Mouse (Mus musculus): ENCODE data around the gene Actl10. TPM values are rescaled to one million over a fixed set of nuclear protein-coding genes. Genes with fewer than 3 reads are reported as not detected.

Actl10 gene
- total RNA-seq (2014; rRNA removed) (0.15 and 0.48 TPM in 2 replicates), polyA plus RNA-seq (2015; fragmentation: Nextera tagmentation; extraction: Ambion mirVana) (0.13 TPM in 1 of 2 replicates, not detected in the other)

GRCm38 (mm10) chr2:154551476-154551875 lies at the start of gene Actl10:
TSS of gene Actl10 (plus strand) at chr2:154551776.
- H3K9ac ChIP-seq, result no peak within 1 kb of the TSS; the same call in 1 of the 2 replicates
- 87% methylated on average over 4 of the region's 4 CpGs for whole genome bisulfite sequencing
- H3K27ac ChIP-seq (ENCODE audit: low read depth, low read length), result 0 out of 2 replicates have a peak within 1 kb of the TSS, but pooled peaks have one; percentile 15

DNA sequence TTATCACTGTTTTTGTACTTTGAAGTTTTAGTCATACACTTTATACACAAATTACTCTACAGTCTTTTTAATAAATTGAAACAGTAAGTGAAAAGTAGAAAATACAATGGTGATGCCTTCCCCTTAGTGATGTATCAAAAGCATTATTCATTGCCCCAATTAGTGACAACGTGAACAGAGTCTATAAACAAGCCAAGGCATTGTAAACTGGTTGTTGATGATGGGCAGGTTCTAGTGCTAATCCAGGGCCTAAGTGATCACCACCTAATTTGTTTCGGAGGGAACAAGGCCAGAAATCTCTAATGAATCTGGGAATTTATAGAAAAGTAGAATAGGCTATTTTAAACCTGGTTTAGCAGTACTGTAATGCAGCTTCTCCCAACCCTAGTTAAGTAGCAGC lies 44.5 kb upstream of the Actl10 start:
- Histone ChIP-seq H3K27ac (ENCODE audit: low read depth, low read length) (no peak overlapping the region; the same call in 1 of the 2 replicates), H3K9me3 (ENCODE audit: low read length) (no peaks in the 10 kb centered on the region)
- 18% methylated on average over 2 of the region's 2 CpGs for WGBS

More at GRCm38 (mm10) chr2:154551476-154551875, at the start of gene Actl10:
- ATAC-seq (no peak), DNase-seq (no peak)
- Histone ChIP-seq H3K27me3 (ENCODE audit: insufficient read depth, low read length) (no peaks in the 10 kb centered on the region), H3K4me3 (ENCODE audit: low read depth, low read length) (0 out of 2 replicates have a peak within 1 kb of the TSS, but pooled peaks have one; percentile 5), H3K4me2 (ENCODE audit: low read depth) (peak within 1 kb of the TSS; percentile 43), H3K9me3 (ENCODE audit: low read length) (no peaks in the 10 kb centered on the region), H3K36me3 (ENCODE audit: insufficient read depth) (no peaks in the 10 kb centered on the region), H3K4me1 (ENCODE audit: insufficient read depth) (peaks cover 16% of the 10 kb centered on the region; the same call in 1 of the 2 replicates)
- TF ChIP-seq CTCF (IDR thresholded peaks at IDR 0.05; ENCODE audit: low read depth), result no peak

DNA sequence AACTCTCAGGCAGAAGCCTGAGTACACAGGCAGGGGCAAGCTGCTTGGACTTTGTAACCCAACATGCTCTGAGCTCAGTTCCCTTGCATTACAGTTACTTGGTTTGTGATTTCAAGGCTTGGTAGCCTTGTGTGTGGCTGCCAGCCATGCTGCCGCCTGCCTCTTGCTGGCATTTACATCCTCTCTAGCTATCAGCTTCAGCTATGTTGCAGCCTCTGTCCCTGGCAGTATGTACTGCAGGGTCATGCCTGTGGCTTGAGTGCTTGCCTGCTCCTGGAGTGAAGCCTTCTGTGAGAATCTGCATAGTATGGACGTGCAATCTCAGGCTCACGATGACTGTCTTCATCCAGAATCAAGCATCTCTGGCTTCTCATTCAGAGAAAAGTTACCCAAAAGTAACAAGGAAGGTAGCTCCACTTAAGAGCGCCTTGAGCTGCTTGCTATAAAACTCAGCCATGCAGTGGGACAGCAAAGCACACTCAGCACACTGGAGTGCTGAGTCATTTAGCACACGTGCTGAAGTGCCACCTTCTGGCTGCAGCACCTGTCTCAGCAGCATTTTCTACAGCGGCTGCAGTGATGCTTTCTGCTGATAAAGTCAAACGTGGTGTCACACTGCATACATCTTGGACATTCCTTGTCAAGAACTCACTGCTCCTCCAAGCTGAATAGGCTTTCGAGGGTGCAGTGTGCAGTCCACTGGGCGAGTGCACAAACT lies 43.9 kb upstream of the Actl10 start:
- Histone ChIP-seq H3K36me3 (ENCODE audit: insufficient read depth) (peaks cover 17% of the 10 kb centered on the region), H3K9ac (no peak overlapping the region), H3K4me2 (ENCODE audit: low read depth) (no peak overlapping the region), H3K27me3 (ENCODE audit: insufficient read depth, low read length) (no peaks in the 10 kb centered on the region), H3K4me3 (ENCODE audit: low read depth, low read length) (no peak overlapping the region), H3K27ac (ENCODE audit: low read depth, low read length) (no peak overlapping the region), H3K9me3 (ENCODE audit: low read length) (no peaks in the 10 kb centered on the region), H3K4me1 (ENCODE audit: insufficient read depth) (no peaks in the 10 kb centered on the region)
- 52% methylated on average over 9 of the region's 9 CpGs for WGBS
- peak; percentile 44 for TF ChIP-seq CTCF (IDR thresholded peaks at IDR 0.05; ENCODE audit: low read depth)
- ATAC-seq (peak; percentile 45; the same call in 1 of the 2 replicates), DNase-seq (peak; percentile 21)

More for the DNA sequence above, 44.5 kb upstream of the Actl10 start:
- H3K36me3 ChIP-seq (ENCODE audit: insufficient read depth), result peaks cover 17% of the 10 kb centered on the region
- H3K4me1 ChIP-seq (ENCODE audit: insufficient read depth), result no peaks in the 10 kb centered on the region
- H3K9ac ChIP-seq, result no peak overlapping the region
- no peak for TF ChIP-seq CTCF (IDR thresholded peaks at IDR 0.05; ENCODE audit: low read depth)
- H3K4me3 ChIP-seq (ENCODE audit: low read depth, low read length), result no peak overlapping the region
- DNase-seq (no peak), ATAC-seq (no peak)
- no peak overlapping the region for H3K4me2 ChIP-seq (ENCODE audit: low read depth)
- no peaks in the 10 kb centered on the region for H3K27me3 ChIP-seq (ENCODE audit: insufficient read depth, low read length)

DNA sequence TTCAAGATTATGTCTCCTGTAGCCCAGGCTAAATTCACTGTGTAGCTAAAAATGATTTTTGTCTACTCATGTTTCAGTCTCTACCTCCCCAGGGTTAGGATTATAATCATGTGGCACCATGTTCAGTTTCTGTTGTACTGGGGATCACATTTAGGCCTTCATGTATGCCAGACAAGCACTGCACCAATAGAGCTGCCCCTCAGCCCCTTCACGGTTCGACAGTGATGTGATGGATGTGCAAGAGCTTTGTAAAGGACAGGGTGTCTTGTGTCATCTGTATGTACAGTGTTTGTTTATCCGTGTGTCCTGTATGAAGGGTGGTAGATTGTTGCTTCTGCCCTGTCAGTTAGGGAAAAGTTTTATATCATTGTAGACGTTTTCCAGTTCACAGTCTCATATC lies 43.1 kb upstream of the Actl10 start:
- Histone ChIP-seq H3K9me3 (ENCODE audit: low read length) (no peaks in the 10 kb centered on the region), H3K4me2 (ENCODE audit: low read depth) (no peak overlapping the region), H3K27me3 (ENCODE audit: insufficient read depth, low read length) (no peaks in the 10 kb centered on the region), H3K36me3 (ENCODE audit: insufficient read depth) (peaks cover 17% of the 10 kb centered on the region), H3K9ac (no peak overlapping the region), H3K27ac (ENCODE audit: low read depth, low read length) (no peak overlapping the region), H3K4me1 (ENCODE audit: insufficient read depth) (no peaks in the 10 kb centered on the region), H3K4me3 (ENCODE audit: low read depth, low read length) (no peak overlapping the region)
- 81% methylated on average over 4 of the region's 4 CpGs for WGBS
- no peak for TF ChIP-seq CTCF (IDR thresholded peaks at IDR 0.05; ENCODE audit: low read depth)
- no peak for ATAC-seq
- DNase-seq, result no peak

- peaks cover 13% of the 10 kb centered on the region for H3K36me3 ChIP-seq (ENCODE audit: insufficient read depth)
- no peak overlapping the region for H3K27ac ChIP-seq (ENCODE audit: low read depth, low read length)
- H3K4me1 ChIP-seq (ENCODE audit: insufficient read depth), result no peaks in the 10 kb centered on the region
- WGBS, result 96% methylated on average over 3 of the region's 3 CpGs
- H3K4me2 ChIP-seq (ENCODE audit: low read depth), result no peak overlapping the region
- H3K4me3 ChIP-seq (ENCODE audit: low read depth, low read length), result no peak overlapping the region
- H3K27me3 ChIP-seq (ENCODE audit: insufficient read depth, low read length), result no peaks in the 10 kb centered on the region
- no peak overlapping the region for H3K9ac ChIP-seq
- ATAC-seq, result no peak
- TF ChIP-seq CTCF (IDR thresholded peaks at IDR 0.05; ENCODE audit: low read depth), result no peak
- no peaks in the 10 kb centered on the region for H3K9me3 ChIP-seq (ENCODE audit: low read length)
- DNase-seq, result no peak
These were observed 41.4 kb upstream of the Actl10 start for GRCm38 (mm10) chr2:154510141-154510540.

GRCm38 (mm10) chr2:154516944-154517343 lies 34.6 kb upstream of the Actl10 start:
- Histone ChIP-seq H3K9me3 (ENCODE audit: low read length) (no peaks in the 10 kb centered on the region), H3K27ac (ENCODE audit: low read depth, low read length) (no peak overlapping the region), H3K4me1 (ENCODE audit: insufficient read depth) (no peaks in the 10 kb centered on the region), H3K36me3 (ENCODE audit: insufficient read depth) (peaks cover 19% of the 10 kb centered on the region), H3K4me2 (ENCODE audit: low read depth) (no peak overlapping the region), H3K9ac (no peak overlapping the region), H3K4me3 (ENCODE audit: low read depth, low read length) (no peak overlapping the region), H3K27me3 (ENCODE audit: insufficient read depth, low read length) (no peaks in the 10 kb centered on the region)
- DNase-seq, result no peak
- no peak for ATAC-seq
- no peak for TF ChIP-seq CTCF (IDR thresholded peaks at IDR 0.05; ENCODE audit: low read depth)
- 84% methylated on average over 3 of the region's 3 CpGs for WGBS

- 93% methylated on average over 5 of the region's 5 CpGs for WGBS
- no peak for TF ChIP-seq CTCF (IDR thresholded peaks at IDR 0.05; ENCODE audit: low read depth)
- no peak for ATAC-seq
- no peaks in the 10 kb centered on the region for H3K4me1 ChIP-seq (ENCODE audit: insufficient read depth)
- no peak overlapping the region for H3K27ac ChIP-seq (ENCODE audit: low read depth, low read length)
- H3K9me3 ChIP-seq (ENCODE audit: low read length), result no peaks in the 10 kb centered on the region
- H3K27me3 ChIP-seq (ENCODE audit: insufficient read depth, low read length), result no peaks in the 10 kb centered on the region
- no peak for DNase-seq
- peaks cover 21% of the 10 kb centered on the region for H3K36me3 ChIP-seq (ENCODE audit: insufficient read depth)
- H3K4me2 ChIP-seq (ENCODE audit: low read depth), result no peak overlapping the region
- H3K9ac ChIP-seq, result no peak overlapping the region
- H3K4me3 ChIP-seq (ENCODE audit: low read depth, low read length), result no peak overlapping the region
These were observed 34.2 kb upstream of the Actl10 start for GRCm38 (mm10) chr2:154517424-154517823.
